Mouse (Mus musculus): ENCODE results near the gene Ano4.
"Not testable (repeated sequence)": the region's sequence is repeated elsewhere in the genome, so short reads cannot be mapped to it uniquely, and the experiment has no call there.

DNA sequence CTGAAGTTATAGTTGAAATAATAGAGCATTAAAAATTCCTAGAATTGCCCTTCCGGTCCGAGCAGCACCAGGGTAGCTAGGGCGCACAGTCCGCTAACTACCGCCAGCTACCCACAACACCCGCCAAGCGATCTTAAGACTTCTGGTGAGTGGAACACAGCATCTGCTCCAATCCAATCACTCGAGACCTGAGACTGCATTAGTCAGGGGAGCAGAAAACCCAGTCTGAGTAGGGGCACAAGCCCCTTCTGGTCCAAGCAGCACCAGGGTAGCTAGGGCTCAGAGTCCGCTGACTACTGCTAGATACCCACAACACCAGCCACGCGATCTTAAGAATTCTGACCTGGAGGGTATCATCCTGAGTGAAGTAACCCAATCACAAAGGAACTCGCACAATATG, 299.6 kb downstream of the Ano4 start:
- not testable (repeated sequence) for TF ChIP-seq CTCF (IDR thresholded peaks at IDR 0.05); POLR2A (IDR thresholded peaks at IDR 0.05; ENCODE audit: insufficient read depth, low read depth, low read length)

All from heart, adult 2 months (tissue).